Mouse (Mus musculus): ENCODE measurements around the gene Snx10. TPM values are rescaled to one million over a fixed set of nuclear protein-coding genes. Genes with fewer than 3 reads are reported as not detected.

Snx10 gene
- polyA plus RNA-seq, 1 experiment from 2014 or later, result 17.4 TPM

DNA sequence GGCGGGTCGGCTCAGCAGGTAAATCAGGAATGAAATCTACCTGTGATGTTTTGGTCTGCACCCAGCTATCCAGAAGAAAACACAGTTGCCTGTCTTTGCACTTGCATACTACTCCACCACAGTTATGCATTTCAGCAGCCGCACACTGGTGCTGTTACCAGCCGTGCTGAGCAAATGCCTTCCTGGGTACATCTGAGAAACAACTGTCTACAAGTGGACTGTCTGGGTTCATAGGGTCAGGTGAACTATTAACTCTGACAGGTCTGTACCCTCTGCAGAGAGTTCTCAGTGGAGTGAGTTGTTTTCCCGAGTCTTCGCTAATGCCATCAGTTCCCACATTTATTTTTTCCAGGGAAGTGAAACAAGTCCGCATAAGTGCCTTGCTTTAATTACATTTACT, 17.7 kb downstream of the Snx10 start:
- Histone ChIP-seq H3K36me3 (ENCODE audit: control insufficient read depth, insufficient read depth, low read length) (no peaks in the 10 kb centered on the region), H3K4me3 (ENCODE audit: low read depth, low read length) (no peak overlapping the region), H3K9me3 (ENCODE audit: control insufficient read depth, low read length) (no peaks in the 10 kb centered on the region), H3K27ac (replicated peaks) (no peak overlapping the region), H3K9ac (ENCODE audit: low read length) (no peak overlapping the region), H3K4me1 (replicated peaks; ENCODE audit: control insufficient read depth, insufficient read depth) (no peaks in the 10 kb centered on the region), H3K4me2 (replicated peaks; ENCODE audit: low read depth) (no peak overlapping the region), H3K27me3 (ENCODE audit: control insufficient read depth, insufficient read depth, low read length) (no peaks in the 10 kb centered on the region)
- DNase-seq (ENCODE audit: low spot score), result no peak
- ATAC-seq (ENCODE audit: low FRiP score, low TSS enrichment), result no peak
- TF ChIP-seq CTCF (IDR thresholded peaks at IDR 0.05; ENCODE audit: low read depth), result no peak
- no peak for TF ChIP-seq EP300 (optimal IDR thresholded peaks at IDR 0.05)
- 49% methylated on average over 7 of the region's 7 CpGs for WGBS

DNA sequence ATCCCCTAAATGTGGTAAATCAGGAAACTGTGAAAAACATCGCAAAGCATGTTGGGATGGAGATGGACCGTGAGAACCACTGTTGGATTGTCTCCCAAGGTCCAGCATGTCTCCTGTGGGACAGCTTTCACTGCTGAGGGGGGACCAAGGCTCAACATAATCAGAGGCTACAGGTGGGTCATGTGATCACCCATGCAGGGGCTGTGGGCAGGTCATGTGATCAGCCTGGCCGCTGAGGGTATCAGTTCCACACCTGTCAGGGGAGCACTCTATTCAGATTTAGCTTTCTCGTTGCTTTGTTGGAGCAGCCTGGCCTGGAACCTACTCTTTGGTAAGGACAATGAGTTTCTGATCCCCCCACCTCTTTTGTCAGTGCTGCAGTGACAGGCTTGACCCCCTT, 18.4 kb downstream of the Snx10 start:
- Histone ChIP-seq H3K9me3 (ENCODE audit: control insufficient read depth, low read length) (no peaks in the 10 kb centered on the region), H3K27me3 (ENCODE audit: control insufficient read depth, insufficient read depth, low read length) (no peaks in the 10 kb centered on the region), H3K9ac (ENCODE audit: low read length) (no peak overlapping the region), H3K27ac (replicated peaks) (no peak overlapping the region), H3K4me3 (ENCODE audit: low read depth, low read length) (no peak overlapping the region), H3K4me2 (replicated peaks; ENCODE audit: low read depth) (no peak overlapping the region), H3K4me1 (replicated peaks; ENCODE audit: control insufficient read depth, insufficient read depth) (no peaks in the 10 kb centered on the region), H3K36me3 (ENCODE audit: control insufficient read depth, insufficient read depth, low read length) (no peaks in the 10 kb centered on the region)
- ATAC-seq (ENCODE audit: low FRiP score, low TSS enrichment), result no peak
- 85% methylated on average over 4 of the region's 4 CpGs for WGBS
- DNase-seq (ENCODE audit: low spot score), result no peak
- no peak for TF ChIP-seq CTCF (IDR thresholded peaks at IDR 0.05; ENCODE audit: low read depth)
- TF ChIP-seq EP300 (optimal IDR thresholded peaks at IDR 0.05), result no peak

DNA sequence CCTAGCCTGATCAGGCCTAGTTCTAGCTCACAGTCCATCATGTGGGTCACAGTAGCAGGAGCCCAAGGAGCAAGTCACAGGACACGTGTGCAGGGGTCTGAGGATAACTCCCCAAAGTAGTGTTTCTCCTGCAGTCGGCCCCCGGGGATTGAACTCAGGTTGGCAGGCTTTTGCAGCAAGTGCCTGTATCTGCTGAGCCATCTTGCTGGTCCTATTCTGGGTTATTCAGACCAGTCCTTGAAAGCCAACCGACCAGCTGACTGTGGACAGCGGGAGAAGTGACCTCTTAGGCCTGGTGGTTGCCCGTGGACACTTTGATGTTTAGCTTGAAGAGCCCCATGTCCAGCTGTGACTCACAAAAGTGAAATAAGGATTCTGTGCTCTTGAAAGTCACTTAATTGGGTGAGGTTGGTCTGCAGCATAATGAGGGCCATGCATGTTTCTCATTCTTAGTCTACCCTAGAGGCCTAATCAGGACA, 20.0 kb downstream of the Snx10 start:
- no peaks in the 10 kb centered on the region for H3K4me1 ChIP-seq (replicated peaks; ENCODE audit: control insufficient read depth, insufficient read depth)
- H3K4me3 ChIP-seq (ENCODE audit: low read depth, low read length), result no peak overlapping the region
- no peaks in the 10 kb centered on the region for H3K9me3 ChIP-seq (ENCODE audit: control insufficient read depth, low read length)
- no peak overlapping the region for H3K4me2 ChIP-seq (replicated peaks; ENCODE audit: low read depth)
- no peaks in the 10 kb centered on the region for H3K36me3 ChIP-seq (ENCODE audit: control insufficient read depth, insufficient read depth, low read length)
- no peak for TF ChIP-seq EP300 (optimal IDR thresholded peaks at IDR 0.05)
- TF ChIP-seq CTCF (IDR thresholded peaks at IDR 0.05; ENCODE audit: low read depth), result no peak
- H3K9ac ChIP-seq (ENCODE audit: low read length), result no peak overlapping the region
- peak overlapping the region; percentile 13; the same call in 1 of the 2 replicates for H3K27ac ChIP-seq (replicated peaks)
- DNase-seq (ENCODE audit: low spot score), result no peak
- H3K27me3 ChIP-seq (ENCODE audit: control insufficient read depth, insufficient read depth, low read length), result no peaks in the 10 kb centered on the region
- ATAC-seq (ENCODE audit: low FRiP score, low TSS enrichment), result no peak; the same call in 1 of the 2 replicates
- 87% methylated on average over 6 of the region's 6 CpGs for WGBS

DNA sequence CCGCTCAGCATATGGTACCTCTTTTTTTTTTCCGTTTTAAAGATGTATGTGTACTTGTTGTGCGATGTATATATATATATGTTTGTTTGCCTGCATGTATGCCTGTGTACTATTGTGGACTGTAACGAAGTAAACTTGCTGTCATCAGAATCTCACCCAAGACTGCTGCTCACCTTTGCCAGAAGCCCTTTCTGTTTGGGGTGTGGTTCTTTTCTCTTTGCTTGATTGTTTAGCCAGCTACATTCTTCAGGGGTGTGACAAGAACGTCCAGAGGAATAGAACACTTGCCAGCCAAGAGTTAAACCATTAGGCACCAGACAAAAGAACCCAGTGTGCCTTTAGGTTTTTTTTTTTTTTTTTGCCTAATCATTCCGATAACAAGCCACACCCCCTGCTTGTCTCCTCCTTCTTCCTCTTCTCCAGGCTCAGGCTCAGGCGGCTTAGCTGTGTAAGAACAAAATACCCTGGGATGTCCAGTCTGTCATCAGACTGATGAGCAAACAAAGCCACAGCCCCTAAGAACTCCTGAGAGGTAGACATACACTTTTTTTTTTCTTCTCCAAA, 20.5 kb downstream of the Snx10 start:
- Histone ChIP-seq H3K4me3 (ENCODE audit: low read depth, low read length) (peak overlapping the region; percentile 27; the same call in 1 of the 2 replicates), H3K36me3 (ENCODE audit: control insufficient read depth, insufficient read depth, low read length) (no peaks in the 10 kb centered on the region), H3K27me3 (ENCODE audit: control insufficient read depth, insufficient read depth, low read length) (no peaks in the 10 kb centered on the region), H3K27ac (replicated peaks) (peak overlapping the region; percentile 77), H3K9me3 (ENCODE audit: control insufficient read depth, low read length) (no peaks in the 10 kb centered on the region), H3K9ac (ENCODE audit: low read length) (no peak overlapping the region), H3K4me2 (replicated peaks; ENCODE audit: low read depth) (0 out of 2 replicates have a peak overlapping the region, but pooled peaks have one; percentile 42), H3K4me1 (replicated peaks; ENCODE audit: control insufficient read depth, insufficient read depth) (no peaks in the 10 kb centered on the region)
- WGBS, result 40% methylated on average over 7 of the region's 7 CpGs
- ATAC-seq (ENCODE audit: low FRiP score, low TSS enrichment) (peak; percentile 50), DNase-seq (ENCODE audit: low spot score) (peak; percentile 61)
- TF ChIP-seq CTCF (IDR thresholded peaks at IDR 0.05; ENCODE audit: low read depth), result no peak
- no peak for TF ChIP-seq EP300 (optimal IDR thresholded peaks at IDR 0.05)

DNA sequence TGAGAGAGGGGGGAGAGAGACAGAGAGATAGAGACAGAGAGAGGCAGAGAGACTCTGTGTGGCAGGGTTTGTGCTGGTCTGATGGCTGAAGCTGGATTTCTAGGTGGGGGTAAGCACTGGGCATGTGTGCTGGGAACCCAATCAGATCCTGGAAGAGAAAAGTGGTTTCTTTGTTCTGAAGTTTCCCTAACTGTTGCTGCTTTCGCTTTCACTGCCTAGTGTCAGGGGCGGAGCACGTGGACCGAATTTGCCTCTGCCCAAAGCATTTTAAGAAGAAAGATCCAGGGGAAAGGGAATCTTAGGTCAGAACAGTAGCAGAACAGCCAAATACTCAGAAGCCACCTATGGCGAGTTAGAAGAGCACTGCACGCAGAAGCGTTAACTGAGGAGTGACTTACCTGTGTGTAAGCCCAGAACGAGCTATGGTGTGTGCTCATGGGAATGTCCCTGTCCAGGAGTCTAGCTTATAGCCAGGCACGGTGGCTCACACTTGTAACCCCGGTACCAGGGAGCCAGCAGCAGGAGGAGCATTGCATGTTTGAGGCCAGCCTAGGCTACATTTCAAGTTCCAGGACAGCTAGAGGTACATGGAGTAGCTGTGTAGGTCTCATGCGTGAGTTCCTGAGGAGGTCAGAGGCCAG, 21.6 kb downstream of the Snx10 start:
- ATAC-seq (ENCODE audit: low FRiP score, low TSS enrichment) (peak; percentile 72), DNase-seq (ENCODE audit: low spot score) (peak; percentile 55)
- Histone ChIP-seq H3K4me1 (replicated peaks; ENCODE audit: control insufficient read depth, insufficient read depth) (no peaks in the 10 kb centered on the region), H3K9me3 (ENCODE audit: control insufficient read depth, low read length) (no peaks in the 10 kb centered on the region), H3K36me3 (ENCODE audit: control insufficient read depth, insufficient read depth, low read length) (no peaks in the 10 kb centered on the region), H3K4me2 (replicated peaks; ENCODE audit: low read depth) (peak overlapping the region; percentile 42), H3K27me3 (ENCODE audit: control insufficient read depth, insufficient read depth, low read length) (no peaks in the 10 kb centered on the region), H3K9ac (ENCODE audit: low read length) (no peak overlapping the region), H3K27ac (replicated peaks) (peak overlapping the region; percentile 77), H3K4me3 (ENCODE audit: low read depth, low read length) (peak overlapping the region; percentile 27; the same call in 1 of the 2 replicates)
- 59% methylated on average over 11 of the region's 11 CpGs for WGBS
- no peak for TF ChIP-seq CTCF (IDR thresholded peaks at IDR 0.05; ENCODE audit: low read depth)
- TF ChIP-seq EP300 (optimal IDR thresholded peaks at IDR 0.05), result no peak

DNA sequence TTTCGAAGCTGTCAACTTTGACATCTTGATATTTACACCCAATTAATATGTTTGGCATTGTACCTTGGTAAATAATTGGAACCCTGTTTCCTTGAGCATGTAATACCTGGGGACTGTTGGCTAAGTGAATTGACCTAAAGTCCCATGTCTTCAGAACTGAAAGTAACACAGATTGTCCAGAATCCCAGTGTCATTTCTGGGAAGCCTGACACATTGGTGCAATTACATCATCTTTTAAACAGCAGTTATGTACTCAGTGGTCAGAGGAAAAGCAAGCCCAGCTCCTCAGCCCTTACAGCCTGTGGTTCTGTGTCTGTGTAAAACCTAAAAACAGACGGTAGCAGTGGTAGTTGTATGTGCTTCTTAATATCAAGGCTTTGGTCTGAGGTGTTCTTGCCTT, 22.4 kb downstream of the Snx10 start:
- Histone ChIP-seq H3K27ac (replicated peaks) (no peak overlapping the region), H3K9ac (ENCODE audit: low read length) (no peak overlapping the region), H3K4me2 (replicated peaks; ENCODE audit: low read depth) (no peak overlapping the region), H3K36me3 (ENCODE audit: control insufficient read depth, insufficient read depth, low read length) (no peaks in the 10 kb centered on the region), H3K4me1 (replicated peaks; ENCODE audit: control insufficient read depth, insufficient read depth) (no peaks in the 10 kb centered on the region), H3K27me3 (ENCODE audit: control insufficient read depth, insufficient read depth, low read length) (no peaks in the 10 kb centered on the region), H3K4me3 (ENCODE audit: low read depth, low read length) (no peak overlapping the region), H3K9me3 (ENCODE audit: control insufficient read depth, low read length) (no peaks in the 10 kb centered on the region)
- no peak for DNase-seq (ENCODE audit: low spot score)
- ATAC-seq (ENCODE audit: low FRiP score, low TSS enrichment), result peak; percentile 35
- TF ChIP-seq EP300 (optimal IDR thresholded peaks at IDR 0.05) (no peak), CTCF (IDR thresholded peaks at IDR 0.05; ENCODE audit: low read depth) (no peak)
- 68% methylated on average over 2 of the region's 2 CpGs for WGBS
